Mouse (Mus musculus) stomach, postnatal 0 days (tissue): Measurements from ENCODE around the gene Dnal4. TPM values are rescaled to one million over a fixed set of nuclear protein-coding genes. Genes with fewer than 3 reads are reported as not detected.

ENCODE experiments used
- ATAC-seq: fragments of 200-750 bp; cut with Nextera tagmentation; 2 replicates; pipeline ENCODE4 v1.8.0; 2017; ENCODE audit not compliant: low FRiP score, low TSS enrichment
- DNase-seq: peaks from one replicate; pipeline ENCODE4 v3.0.0-alpha.2; 2016; ENCODE audit warnings: low spot score
- H3K27ac ChIP-seq: fragments of 300-500 bp; sonication (generic); replicated peaks from 2 replicates; pipeline ENCODE4 v1.5.1; 2014; ENCODE audit warnings: mild to moderate bottlenecking, control low read depth
- H3K27me3 ChIP-seq: fragments of 300-500 bp; sonication (generic); 2 replicates; pipeline ENCODE4 v1.6.1; 2014; ENCODE audit warnings: low read length; ENCODE audit not compliant: control insufficient read depth, insufficient read depth
- H3K36me3 ChIP-seq: fragments of 300-500 bp; sonication (generic); 2 replicates; pipeline ENCODE4 v1.6.1; 2014; ENCODE audit warnings: low read length, mixed read lengths; ENCODE audit not compliant: control insufficient read depth, insufficient read depth
- H3K4me1 ChIP-seq: fragments of 300-500 bp; sonication (generic); replicated peaks from 2 replicates; pipeline ENCODE4 v1.6.1; 2014; ENCODE audit warnings: antibody characterized with exemption; ENCODE audit not compliant: control insufficient read depth, insufficient read depth
- H3K4me2 ChIP-seq: fragments of 300-500 bp; sonication (generic); replicated peaks from 2 replicates; pipeline ENCODE4 v1.6.1; 2014; ENCODE audit warnings: low read depth, mild to moderate bottlenecking, control low read depth, moderate library complexity
- H3K4me3 ChIP-seq: fragments of 300-500 bp; sonication (generic); 2 replicates; pipeline ENCODE4 v1.5.1; 2014; ENCODE audit warnings: low read depth, low read length, control low read depth
- H3K9ac ChIP-seq: fragments of 300-500 bp; sonication (generic); 2 replicates; pipeline ENCODE4 v1.6.1; 2014; ENCODE audit warnings: mild to moderate bottlenecking, low read length, control low read depth, mixed read lengths
- H3K9me3 ChIP-seq: fragments of 300-500 bp; sonication (generic); 2 replicates; pipeline ENCODE4 v1.6.1; 2016; ENCODE audit warnings: low read length; ENCODE audit not compliant: control insufficient read depth
- CTCF ChIP-seq: IDR thresholded peaks from 2 replicates; pipeline ENCODE4 v1.5.1; 2016; ENCODE audit warnings: antibody characterized with exemption, low read depth, mild to moderate bottlenecking, moderate library complexity
- EP300 ChIP-seq: optimal IDR thresholded peaks from 2 replicates; pipeline ENCODE3; 2016; ENCODE audit warnings: antibody characterized with exemption
- WGBS: fragments of 180-500 bp; shearing (Covaris S2); extraction: QIAGEN DNeasy Blood & Tissue Kit; methylation state at CpG from one replicate; pipeline ENCODE4 v1.1.7; 2014; 5-methylcytosine and 5-hydroxymethylcytosine counted together
- polyA plus RNA-seq: library from polyadenylated mRNA; unstranded; fragments of >200 nt; fragmentation: Nextera tagmentation; extraction: Ambion mirVana; gene quantifications from 2 replicates; pipeline ENCODE4 v1.2.1, GENCODE M21; 2015

The Dnal4 gene
- polyA plus RNA-seq, 1 experiment from 2014 or later, result 31.4 TPM

GRCm38 (mm10) chr15:79750266-79750665 lies 27.4 kb downstream of the Dnal4 start:
- H3K9ac ChIP-seq, result no peak overlapping the region
- TF ChIP-seq CTCF, result no peak
- TF ChIP-seq EP300, result no peak
- H3K27me3 ChIP-seq, result no peaks in the 10 kb centered on the region
- DNase-seq, result no peak
- no peak overlapping the region for H3K27ac ChIP-seq
- H3K9me3 ChIP-seq, result no peaks in the 10 kb centered on the region
- no peaks in the 10 kb centered on the region for H3K4me1 ChIP-seq
- no peak overlapping the region for H3K4me2 ChIP-seq
- WGBS, result 84% methylated on average over 8 of the region's 8 CpGs
- no peak overlapping the region for H3K4me3 ChIP-seq
- H3K36me3 ChIP-seq, result no peaks in the 10 kb centered on the region
- no peak for ATAC-seq

GRCm38 (mm10) chr15:79749162-79749561 lies 28.5 kb downstream of the Dnal4 start:
- H3K4me2 ChIP-seq, result no peak overlapping the region
- ATAC-seq, result no peak
- H3K4me1 ChIP-seq, result no peaks in the 10 kb centered on the region
- TF ChIP-seq CTCF (no peak), EP300 (no peak)
- no peak overlapping the region for H3K9ac ChIP-seq
- no peak for DNase-seq
- H3K9me3 ChIP-seq, result no peaks in the 10 kb centered on the region
- H3K27me3 ChIP-seq, result no peaks in the 10 kb centered on the region
- H3K27ac ChIP-seq, result no peak overlapping the region
- no peaks in the 10 kb centered on the region for H3K36me3 ChIP-seq
- H3K4me3 ChIP-seq, result no peak overlapping the region
- WGBS, result 89% methylated on average over 7 of the region's 7 CpGs

DNA sequence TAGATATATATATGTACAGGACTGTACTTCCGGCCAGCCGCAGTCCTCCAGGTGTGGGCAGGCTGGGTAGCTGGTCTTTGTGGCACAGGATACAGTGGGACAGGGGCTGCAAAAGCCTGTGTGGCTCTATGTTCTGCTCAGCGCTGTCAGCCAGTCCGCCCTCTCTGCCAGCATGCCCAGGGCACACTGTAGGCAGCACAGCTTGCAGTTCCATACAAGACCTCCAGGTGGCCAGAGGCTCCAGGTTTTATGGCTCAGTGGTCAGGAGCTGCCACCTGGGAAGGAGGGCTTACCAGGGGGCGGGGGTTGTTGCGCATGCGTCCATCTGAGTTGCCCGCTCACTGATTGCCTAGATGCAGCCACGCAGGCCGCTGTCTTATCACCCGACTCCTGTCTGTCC lies 29.7 kb downstream of the Dnal4 start:
- no peak overlapping the region for H3K9ac ChIP-seq
- H3K4me3 ChIP-seq, result no peak overlapping the region
- H3K9me3 ChIP-seq, result no peaks in the 10 kb centered on the region
- no peaks in the 10 kb centered on the region for H3K4me1 ChIP-seq
- H3K27me3 ChIP-seq, result no peaks in the 10 kb centered on the region
- H3K27ac ChIP-seq, result no peak overlapping the region
- H3K4me2 ChIP-seq, result no peak overlapping the region
- H3K36me3 ChIP-seq, result no peaks in the 10 kb centered on the region
- peak; percentile 66 for TF ChIP-seq CTCF
- no peak for TF ChIP-seq EP300
- DNase-seq (peak; percentile 35), ATAC-seq (no peak)
- 68% methylated on average over 11 of the region's 11 CpGs for WGBS

GRCm38 (mm10) chr15:79745883-79746282 lies 31.8 kb downstream of the Dnal4 start:
- Histone ChIP-seq H3K27ac (no peak overlapping the region), H3K4me2 (no peak overlapping the region), H3K9ac (no peak overlapping the region), H3K27me3 (no peaks in the 10 kb centered on the region), H3K4me1 (peaks cover 3% of the 10 kb centered on the region; the same call in 1 of the 2 replicates), H3K9me3 (no peaks in the 10 kb centered on the region), H3K4me3 (no peak overlapping the region), H3K36me3 (no peaks in the 10 kb centered on the region)
- TF ChIP-seq EP300 (no peak), CTCF (no peak)
- no peak for DNase-seq
- ATAC-seq, result no peak
- WGBS, result 84% methylated on average over 5 of the region's 5 CpGs

GRCm38 (mm10) chr15:79745312-79745711 lies 32.3 kb downstream of the Dnal4 start:
- Histone ChIP-seq H3K27me3 (no peaks in the 10 kb centered on the region), H3K4me3 (no peak overlapping the region), H3K9ac (no peak overlapping the region), H3K4me1 (peaks cover 3% of the 10 kb centered on the region; the same call in 1 of the 2 replicates), H3K4me2 (no peak overlapping the region), H3K9me3 (no peaks in the 10 kb centered on the region), H3K27ac (no peak overlapping the region), H3K36me3 (no peaks in the 10 kb centered on the region)
- DNase-seq (no peak), ATAC-seq (no peak)
- TF ChIP-seq CTCF (no peak), EP300 (no peak)
- 72% methylated on average over 10 of the region's 10 CpGs for WGBS

- H3K27me3 ChIP-seq, result no peaks in the 10 kb centered on the region
- no peak for TF ChIP-seq CTCF
- no peak for TF ChIP-seq EP300
- H3K4me2 ChIP-seq, result no peak overlapping the region
- H3K27ac ChIP-seq, result no peak overlapping the region
- no peak overlapping the region for H3K4me3 ChIP-seq
- DNase-seq, result no peak
- no peak overlapping the region for H3K9ac ChIP-seq
- no peaks in the 10 kb centered on the region for H3K9me3 ChIP-seq
- H3K4me1 ChIP-seq, result peaks cover 3% of the 10 kb centered on the region; the same call in 1 of the 2 replicates
- WGBS, result 80% methylated on average over 8 of the region's 8 CpGs
- H3K36me3 ChIP-seq, result no peaks in the 10 kb centered on the region
- ATAC-seq, result no peak
Observed at GRCm38 (mm10) chr15:79744742-79745141, 32.9 kb downstream of the Dnal4 start.
